Mouse (Mus musculus) MEL (cell line): Measurements from ENCODE around the gene Ncapd2. TPM values are rescaled to one million over a fixed set of nuclear protein-coding genes. Genes with fewer than 3 reads are reported as not detected.

Experiments used
- DNase-seq: peaks from one replicate; pipeline ENCODE4 v3.0.0; 2011; ENCODE audit warnings: low read depth, low spot score
- H3K27ac ChIP-seq: 2 replicates; pipeline ENCODE4 v1.5.1; 2012; ENCODE audit warnings: low read depth, mild to moderate bottlenecking, control low read depth, low read length, moderate library complexity; ENCODE audit not compliant: control insufficient read depth
- H3K27me3 ChIP-seq, 2 experiments: fragments of 150-350 bp in 1 of 2; sonication (generic) in 1 of 2; 2 replicates each; pipeline ENCODE4 v1.6.1; 2012; ENCODE audit warnings: low read length in 2 of 2, mild to moderate bottlenecking in 2 of 2, improper control_type of control experiment in 1 of 2, moderate library complexity in 1 of 2; ENCODE audit not compliant: insufficient read depth in 2 of 2, control insufficient read depth in 1 of 2
- H3K36me3 ChIP-seq, 2 experiments: 2 replicates each; pipeline ENCODE4 v1.6.1; 2012 to 2014; ENCODE audit warnings: low read length in 2 of 2, improper control_type of control experiment in 1 of 2, inconsistent platforms in 1 of 2, mild to moderate bottlenecking in 1 of 2; ENCODE audit not compliant: insufficient read depth in 2 of 2, control insufficient read depth in 1 of 2
- H3K4me1 ChIP-seq, 2 experiments: fragments of 150-350 bp in 1 of 2; sonication (generic) in 1 of 2; 2 replicates each; pipeline ENCODE4 v1.6.1; 2012; ENCODE audit warnings: low read length in 2 of 2, improper control_type of control experiment in 1 of 2, mild to moderate bottlenecking in 1 of 2; ENCODE audit not compliant: insufficient read depth in 2 of 2, control insufficient read depth in 1 of 2
- H3K4me3 ChIP-seq, 2 experiments: fragments of 150-350 bp in 1 of 2; sonication (generic) in 1 of 2; 2 replicates each; pipeline ENCODE4 v1.5.1; 2012; ENCODE audit warnings: low read depth in 2 of 2, low read length in 2 of 2, mild to moderate bottlenecking in 2 of 2, moderate library complexity in 2 of 2, control low read depth in 1 of 2, improper control_type of control experiment in 1 of 2; ENCODE audit not compliant: control insufficient read depth in 1 of 2, insufficient read depth in 1 of 2
- H3K79me2 ChIP-seq: 2 replicates; pipeline ENCODE4 v1.6.1; 2012; ENCODE audit warnings: mild to moderate bottlenecking, low read length, moderate library complexity; ENCODE audit not compliant: control insufficient read depth, poor library complexity, insufficient read depth
- H3K9ac ChIP-seq: 2 replicates; pipeline ENCODE4 v1.6.1; 2012; ENCODE audit warnings: low read depth, mild to moderate bottlenecking, control low read depth, low read length, moderate library complexity; ENCODE audit not compliant: control insufficient read depth, poor library complexity, severe bottlenecking
- H3K9me3 ChIP-seq: fragments of 150-350 bp; sonication (generic); replicated peaks from 2 replicates; pipeline ENCODE4 v1.6.1; 2012; ENCODE audit warnings: mild to moderate bottlenecking, low read length, improper control_type of control experiment, moderate library complexity; ENCODE audit not compliant: insufficient read depth
- BHLHE40 ChIP-seq: IDR thresholded peaks from 2 replicates; pipeline ENCODE4 v1.6.1; 2012; ENCODE audit warnings: low read depth, mild to moderate bottlenecking, inconsistent platforms, low read length, improper control_type of control experiment, borderline replicate concordance
- CHD1 ChIP-seq: IDR thresholded peaks from 2 replicates; pipeline ENCODE4 v1.6.1; 2012; ENCODE audit warnings: low read depth, mild to moderate bottlenecking, inconsistent platforms, low read length, improper control_type of control experiment
- CHD2 ChIP-seq: IDR thresholded peaks from 2 replicates; pipeline ENCODE4 v1.6.1; 2011; ENCODE audit warnings: low read length, improper control_type of control experiment
- E2F4 ChIP-seq: IDR thresholded peaks from 2 replicates; pipeline ENCODE4 v1.6.1; 2011; ENCODE audit warnings: low read depth, low read length, improper control_type of control experiment, borderline replicate concordance
- ELF1 ChIP-seq: IDR thresholded peaks from 2 replicates; pipeline ENCODE4 v1.6.1; 2014; ENCODE audit warnings: low read depth, mild to moderate bottlenecking, inconsistent platforms, low read length, improper control_type of control experiment, moderate library complexity
- EP300 ChIP-seq, 2 experiments: IDR thresholded peaks; 2 replicates each; pipeline ENCODE4 v1.6.1; 2011; ENCODE audit warnings: improper control_type of control experiment in 2 of 2, low read length in 2 of 2, low read depth in 1 of 2, mild to moderate bottlenecking in 1 of 2
- ETS1 ChIP-seq: IDR thresholded peaks from 2 replicates; pipeline ENCODE4 v1.6.1; 2012; ENCODE audit warnings: low read depth, mild to moderate bottlenecking, inconsistent platforms, low read length, improper control_type of control experiment, moderate library complexity
- GABPA ChIP-seq: IDR thresholded peaks from 2 replicates; pipeline ENCODE4 v1.6.1; 2012; ENCODE audit warnings: low read depth, mild to moderate bottlenecking, inconsistent platforms, low read length, improper control_type of control experiment, moderate library complexity
- HCFC1 ChIP-seq: IDR thresholded peaks from 2 replicates; pipeline ENCODE4 v1.6.1; 2012; ENCODE audit warnings: low read depth, mild to moderate bottlenecking, inconsistent platforms, low read length, improper control_type of control experiment, moderate library complexity
- JUND ChIP-seq: IDR thresholded peaks from 2 replicates; pipeline ENCODE4 v1.6.1; 2011; ENCODE audit warnings: low read depth, mild to moderate bottlenecking, improper control_type of control experiment, low read length
- MAFK ChIP-seq: IDR thresholded peaks from 2 replicates; pipeline ENCODE4 v1.6.1; 2011; ENCODE audit warnings: low read depth, mild to moderate bottlenecking, low read length, improper control_type of control experiment, borderline replicate concordance
- MAX ChIP-seq: IDR thresholded peaks from 2 replicates; pipeline ENCODE4 v1.6.1; 2011; ENCODE audit warnings: low read length, improper control_type of control experiment
- MAZ ChIP-seq: IDR thresholded peaks from 2 replicates; pipeline ENCODE4 v1.6.1; 2012; ENCODE audit warnings: low read depth, mild to moderate bottlenecking, inconsistent platforms, low read length, improper control_type of control experiment
- MXI1 ChIP-seq: IDR thresholded peaks from 2 replicates; pipeline ENCODE4 v1.6.1; 2011; ENCODE audit warnings: mild to moderate bottlenecking, low read depth, low read length, improper control_type of control experiment
- MYB ChIP-seq: IDR thresholded peaks from 2 replicates; pipeline ENCODE4 v1.6.1; 2011; ENCODE audit warnings: mild to moderate bottlenecking, low read depth, low read length, improper control_type of control experiment
- MYC ChIP-seq: IDR thresholded peaks from 2 replicates; pipeline ENCODE4 v1.6.1; 2011; ENCODE audit warnings: low read depth, mild to moderate bottlenecking, low read length, improper control_type of control experiment, moderate library complexity
- NELFE ChIP-seq: IDR thresholded peaks from 2 replicates; pipeline ENCODE4 v1.6.1; 2011; ENCODE audit warnings: low read depth, low read length, improper control_type of control experiment
- NRF1 ChIP-seq: IDR thresholded peaks from 2 replicates; pipeline ENCODE4 v1.6.1; 2014; ENCODE audit warnings: low read depth, mild to moderate bottlenecking, inconsistent platforms, low read length, improper control_type of control experiment, moderate library complexity; ENCODE audit not compliant: poor library complexity, insufficient read depth, severe bottlenecking
- POLR2A ChIP-seq, 2 experiments: IDR thresholded peaks; 2 replicates each; pipeline ENCODE4 v1.6.1; 2011 to 2012; ENCODE audit warnings: low read length in 2 of 2, mild to moderate bottlenecking in 2 of 2, control low read depth in 1 of 2, improper control_type of control experiment in 1 of 2, low read depth in 1 of 2, moderate library complexity in 1 of 2; ENCODE audit not compliant: control insufficient read depth in 1 of 2, insufficient read depth in 1 of 2, poor library complexity in 1 of 2
- POLR2AphosphoS2 ChIP-seq: IDR thresholded peaks from 2 replicates; pipeline ENCODE4 v1.6.1; 2011; ENCODE audit warnings: low read length, improper control_type of control experiment
- RAD21 ChIP-seq: IDR thresholded peaks from 2 replicates; pipeline ENCODE4 v1.6.1; 2011; ENCODE audit warnings: mild to moderate bottlenecking, low read depth, low read length, improper control_type of control experiment
- RCOR1 ChIP-seq: IDR thresholded peaks from 2 replicates; pipeline ENCODE4 v1.6.1; 2012; ENCODE audit warnings: low read depth, mild to moderate bottlenecking, inconsistent platforms, low read length, improper control_type of control experiment
- SMC3 ChIP-seq: IDR thresholded peaks from 2 replicates; pipeline ENCODE4 v1.6.1; 2011; ENCODE audit warnings: low read depth, low read length, improper control_type of control experiment
- TAL1 ChIP-seq: IDR thresholded peaks from 2 replicates; pipeline ENCODE4 v1.6.1; 2012; ENCODE audit warnings: mild to moderate bottlenecking, inconsistent platforms, low read length, moderate library complexity, mixed read lengths
- TBP ChIP-seq: IDR thresholded peaks from 2 replicates; pipeline ENCODE4 v1.8.0; 2011; ENCODE audit warnings: low read depth, low read length, improper control_type of control experiment
- TCF12 ChIP-seq: IDR thresholded peaks from 2 replicates; pipeline ENCODE4 v1.6.1; 2014; ENCODE audit warnings: low read depth, mild to moderate bottlenecking, inconsistent platforms, low read length, improper control_type of control experiment, moderate library complexity
- USF1 ChIP-seq: IDR thresholded peaks from 2 replicates; pipeline ENCODE4 v1.6.1; 2014; ENCODE audit warnings: low read depth, mild to moderate bottlenecking, inconsistent platforms, low read length, improper control_type of control experiment, moderate library complexity
- USF2 ChIP-seq, 2 experiments: IDR thresholded peaks; 2 replicates each; pipeline ENCODE4 v1.6.1; 2011 to 2012; ENCODE audit warnings: improper control_type of control experiment in 2 of 2, low read length in 2 of 2, borderline replicate concordance in 1 of 2, inconsistent platforms in 1 of 2, low read depth in 1 of 2, mild to moderate bottlenecking in 1 of 2; ENCODE audit not compliant: insufficient read depth in 1 of 2
- ZKSCAN1 ChIP-seq: IDR thresholded peaks from 2 replicates; pipeline ENCODE4 v1.6.1; 2012; ENCODE audit warnings: low read depth, mild to moderate bottlenecking, inconsistent platforms, low read length, improper control_type of control experiment, moderate library complexity
- ZNF384 ChIP-seq: IDR thresholded peaks from 2 replicates; pipeline ENCODE4 v1.6.1; 2012; ENCODE audit warnings: low read depth, mild to moderate bottlenecking, inconsistent platforms, low read length, improper control_type of control experiment
- polyA plus RNA-seq, 2 experiments: library from polyadenylated mRNA; stranded (reverse) in 1 of 2; unstranded in 1 of 2; fragments of >175 nt in 1 of 2; fragments of >200 nt in 1 of 2; gene quantifications; 2 replicates each; pipeline versions ENCODE4 v1.2.1 to v1.2.4; 2012; ENCODE audit warnings: low replicate concordance in 2 of 2, low read depth in 1 of 2; ENCODE audit not compliant: insufficient read length in 2 of 2, insufficient read depth in 1 of 2, missing spikeins in 1 of 2
- total RNA-seq: library from RNA; depleted of rRNA; stranded (reverse); fragments of 300-350 nt; gene quantifications from 2 replicates; pipeline ENCODE4 v1.2.3, GENCODE M21; 2012

The Ncapd2 gene
- total and polyA plus RNA-seq, 3 experiments = 86.6 to 394 TPM; not detected in 1

- H3K27ac ChIP-seq = peak overlapping the region; percentile 100
- peak; percentile 97 for DNase-seq
- TF ChIP-seq TCF12 (no peak), E2F4 (no peak), ETS1 (0 out of 2 replicates have a peak, but pooled peaks have one; percentile 6), ZKSCAN1 (no peak), BHLHE40 (no peak), SMC3 (no peak), ZNF384 (no peak), MYC (no peak), RAD21 (no peak), MAZ (no peak), NELFE (peak; percentile 42), MAX (no peak), RCOR1 (no peak), POLR2AphosphoS2 (peak; percentile 13; the same call in 1 of the 2 replicates), HCFC1 (peak; percentile 83), TBP (peak; percentile 54; the same call in 1 of the 2 replicates), MYB (no peak), GABPA (no peak), TAL1 (no peak), JUND (no peak), USF1 (no peak), MXI1 (no peak), USF2 (IDR thresholded peaks at IDR 0.05; ENCODE audit: borderline replicate concordance in 1 of 2, insufficient read depth in 1 of 2, low read depth in 1 of 2, low read length in 2 of 2) (no peak), MAFK (no peak), EP300 (IDR thresholded peaks at IDR 0.05; ENCODE audit: low read depth in 1 of 2, low read length in 2 of 2) (no peak), CHD2 (no peak), POLR2A (IDR thresholded peaks at IDR 0.05; ENCODE audit: control insufficient read depth in 1 of 2, insufficient read depth in 1 of 2, low read depth in 1 of 2, low read length in 2 of 2, poor library complexity in 1 of 2) (peak; percentile 61 to 64; a peak in 3 of 4 replicates), CHD1 (no peak; the same call in 1 of the 2 replicates), ELF1 (peak; percentile 74), NRF1 (no peak)
- TF ChIP-seq, all 39 proteins: peak for 7
- H3K79me2 ChIP-seq = peaks cover 36% of the 10 kb centered on the region
- peaks cover 3 to 11% of the 10 kb centered on the region in 2 experiments; a peak in 3 of 4 replicates for H3K4me1 ChIP-seq
- no peaks in the 10 kb centered on the region for H3K9me3 ChIP-seq
- H3K4me3 ChIP-seq = peak overlapping the region; percentile 89 to 90
- no peaks in the 10 kb centered on the region for H3K27me3 ChIP-seq
- peaks cover 17 to 19% of the 10 kb centered on the region in 2 experiments for H3K36me3 ChIP-seq
- peak overlapping the region; percentile 99 for H3K9ac ChIP-seq
These were observed 664 bp upstream of the Ncapd2 start for GRCm38 (mm10) chr6:125192016-125192714.
